Mouse (Mus musculus) neural tube, embryonic 11.5 days (tissue): ENCODE results near the gene Orai2. TPM values are rescaled to one million over a fixed set of nuclear protein-coding genes. Genes with fewer than 3 reads are reported as not detected.
"Not testable (repeated sequence)": the region's sequence is repeated elsewhere in the genome, so short reads cannot be mapped to it uniquely, and the experiment has no call there.

Experiments
- ATAC-seq: fragments of 200-750 bp; cut with Nextera tagmentation; 2 replicates; pipeline ENCODE4 v1.8.0; 2017; ENCODE audit warnings: moderate number of reproducible peaks, mild to moderate bottlenecking, moderate TSS enrichment, moderate library complexity; ENCODE audit not compliant: insufficient read depth, low FRiP score, low TSS enrichment
- DNase-seq: peaks from one replicate; pipeline ENCODE4 v3.0.0-alpha.2; 2015; ENCODE audit warnings: low spot score
- H3K27ac ChIP-seq: fragments of 300-500 bp; sonication (generic); 2 replicates; pipeline ENCODE4 v1.5.1; 2014; ENCODE audit warnings: low read depth, mild to moderate bottlenecking, low read length
- H3K27me3 ChIP-seq: fragments of 300-500 bp; sonication (generic); 2 replicates; pipeline ENCODE4 v1.6.1; 2014; ENCODE audit warnings: mild to moderate bottlenecking, low read length, mixed read lengths; ENCODE audit not compliant: control insufficient read depth, insufficient read depth
- H3K36me3 ChIP-seq: fragments of 300-500 bp; sonication (generic); 2 replicates; pipeline ENCODE4 v1.6.1; 2014; ENCODE audit warnings: mild to moderate bottlenecking, low read length, moderate library complexity, mixed read lengths; ENCODE audit not compliant: control insufficient read depth, insufficient read depth
- H3K4me1 ChIP-seq: fragments of 300-500 bp; sonication (generic); 2 replicates; pipeline ENCODE4 v1.6.1; 2014; ENCODE audit warnings: low read length, mixed read lengths; ENCODE audit not compliant: control insufficient read depth, insufficient read depth
- H3K4me2 ChIP-seq: fragments of 300-500 bp; sonication (generic); 2 replicates; pipeline ENCODE4 v1.6.1; 2014; ENCODE audit warnings: low read depth, mild to moderate bottlenecking, moderate library complexity
- H3K4me3 ChIP-seq: fragments of 300-500 bp; sonication (generic); 2 replicates; pipeline ENCODE4 v1.5.1; 2014; ENCODE audit warnings: low read depth, low read length
- H3K9ac ChIP-seq: fragments of 300-500 bp; sonication (generic); 2 replicates; pipeline ENCODE4 v1.6.1; 2014; ENCODE audit warnings: mild to moderate bottlenecking, low read length
- H3K9me3 ChIP-seq: fragments of 300-500 bp; sonication (generic); 2 replicates; pipeline ENCODE4 v1.6.1; 2016; ENCODE audit warnings: low read length; ENCODE audit not compliant: control insufficient read depth
- WGBS: fragments of 180-500 bp; shearing (Covaris S2); extraction: QIAGEN DNeasy Blood & Tissue Kit; methylation state at CpG from one replicate; pipeline ENCODE4 v1.1.7; 2014; 5-methylcytosine and 5-hydroxymethylcytosine counted together
- polyA plus RNA-seq: library from polyadenylated mRNA; unstranded; fragments of >200 nt; fragmentation: Nextera tagmentation; extraction: Ambion mirVana; gene quantifications from 2 replicates; pipeline ENCODE4 v1.2.1, GENCODE M21; 2014

The Orai2 gene
- polyA plus RNA-seq, 1 experiment from 2014 or later, result 10.6 TPM

- 1% methylated on average over 60 of the region's 60 CpGs for WGBS
- Histone ChIP-seq H3K9ac (peak within 1 kb of the TSS; percentile 77), H3K9me3 (no peaks in the 10 kb centered on the region), H3K36me3 (peaks cover 13% of the 10 kb centered on the region), H3K4me2 (peak within 1 kb of the TSS; percentile 61), H3K27me3 (no peaks in the 10 kb centered on the region), H3K4me1 (0 out of 2 replicates have a peak, but pooled peaks cover 5% of the 10 kb centered on the region), H3K27ac (no peak within 1 kb of the TSS), H3K4me3 (peak within 1 kb of the TSS; percentile 70)
- ATAC-seq (peak; percentile 86), DNase-seq (peak; percentile 96)
Observed at GRCm38 (mm10) chr5:136135571-136136291, 34.8 kb downstream of the Orai2 start, which contains the start of the genes Lrwd1 and Alkbh4. Gene Lrwd1 (minus strand): TSS chr5:136136074. Gene Alkbh4 (plus strand): TSS chr5:136136146.

- Histone ChIP-seq H3K9me3 (no peaks in the 10 kb centered on the region), H3K27ac (no peak overlapping the region), H3K4me2 (no peak overlapping the region), H3K9ac (no peak overlapping the region), H3K4me1 (peaks cover 6% of the 10 kb centered on the region), H3K36me3 (peaks cover 27% of the 10 kb centered on the region), H3K4me3 (no peak overlapping the region), H3K27me3 (no peaks in the 10 kb centered on the region)
- ATAC-seq (no peak), DNase-seq (no peak)
- 93% methylated on average over 10 of the region's 10 CpGs for WGBS
Observed at GRCm38 (mm10) chr5:136122165-136122564, 48.3 kb downstream of the Orai2 start.

- peak overlapping the region; percentile 90 for H3K4me3 ChIP-seq
- WGBS, result 0% methylated on average over 21 of the region's 22 CpGs
- peak overlapping the region; percentile 87 for H3K9ac ChIP-seq
Observed at GRCm38 (mm10) chr5:136116784-136117112, 53.8 kb downstream of the Orai2 start.

DNA sequence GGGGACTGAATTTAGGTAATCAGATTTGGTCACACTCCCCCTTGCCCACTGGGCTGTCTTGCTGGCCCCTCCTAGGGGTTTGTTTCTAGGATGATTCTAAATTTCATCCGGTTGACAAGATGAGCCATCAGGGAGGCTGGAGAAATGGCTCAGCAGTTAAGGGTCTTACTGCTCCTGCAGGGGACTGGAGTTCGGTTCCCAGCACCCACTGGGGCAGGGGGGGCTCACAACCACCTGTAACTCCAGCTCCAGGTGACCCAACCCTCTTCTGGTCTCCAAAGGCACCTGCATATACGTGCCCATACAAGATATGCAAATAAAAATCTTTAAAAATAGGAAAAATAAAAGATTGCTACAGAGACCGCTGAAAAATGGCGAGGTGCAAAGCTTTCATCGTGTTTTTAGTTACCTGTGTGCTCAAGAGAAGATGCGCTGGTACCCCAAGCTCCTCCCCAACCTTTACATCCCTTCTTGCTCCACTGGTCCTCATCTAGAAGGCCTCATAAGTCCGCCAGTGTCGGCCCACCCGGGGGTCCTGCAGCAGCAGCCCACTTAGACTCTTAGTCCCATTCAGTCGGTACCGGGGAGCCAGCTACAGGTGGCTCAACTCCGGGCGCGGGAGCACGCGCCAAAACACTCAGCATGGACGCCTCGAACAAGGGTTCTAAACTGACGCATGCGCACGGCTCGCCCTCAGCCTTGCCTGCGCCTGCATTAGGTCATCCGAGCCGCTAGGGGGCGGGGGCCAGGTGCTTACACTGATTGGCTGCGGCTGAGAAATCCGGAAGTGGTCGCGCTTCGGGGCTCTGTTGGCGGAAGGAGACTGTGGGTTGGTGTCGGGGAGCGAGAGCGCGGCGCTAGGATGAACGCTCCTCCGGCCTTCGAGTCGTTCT, 54.4 kb downstream of the Orai2 start, which contains the start of gene Polr2j:
Gene Polr2j (plus strand): TSS at position 741 of the 893 bp plus-strand sequence.
- DNase-seq, result peak; percentile 98
- WGBS, result 3% methylated on average over 42 of the region's 42 CpGs
- Histone ChIP-seq H3K27me3 (no peaks in the 10 kb centered on the region), H3K4me2 (peak within 1 kb of the TSS; percentile 71), H3K4me3 (peak within 1 kb of the TSS; percentile 90), H3K9me3 (no peaks in the 10 kb centered on the region), H3K4me1 (peaks cover 14% of the 10 kb centered on the region), H3K9ac (peak within 1 kb of the TSS; percentile 87), H3K36me3 (peaks cover 6% of the 10 kb centered on the region), H3K27ac (0 out of 2 replicates have a peak within 1 kb of the TSS, but pooled peaks have one; percentile 27)
- ATAC-seq, result peak; percentile 90

More at GRCm38 (mm10) chr5:136116784-136117112, 53.8 kb downstream of the Orai2 start:
- Histone ChIP-seq H3K27ac (0 out of 2 replicates have a peak overlapping the region, but pooled peaks have one; percentile 27), H3K36me3 (peaks cover 6% of the 10 kb centered on the region), H3K27me3 (no peaks in the 10 kb centered on the region), H3K4me1 (peaks cover 14% of the 10 kb centered on the region), H3K9me3 (no peaks in the 10 kb centered on the region), H3K4me2 (peak overlapping the region; percentile 71)
- ATAC-seq (peak; percentile 64), DNase-seq (no peak)

DNA sequence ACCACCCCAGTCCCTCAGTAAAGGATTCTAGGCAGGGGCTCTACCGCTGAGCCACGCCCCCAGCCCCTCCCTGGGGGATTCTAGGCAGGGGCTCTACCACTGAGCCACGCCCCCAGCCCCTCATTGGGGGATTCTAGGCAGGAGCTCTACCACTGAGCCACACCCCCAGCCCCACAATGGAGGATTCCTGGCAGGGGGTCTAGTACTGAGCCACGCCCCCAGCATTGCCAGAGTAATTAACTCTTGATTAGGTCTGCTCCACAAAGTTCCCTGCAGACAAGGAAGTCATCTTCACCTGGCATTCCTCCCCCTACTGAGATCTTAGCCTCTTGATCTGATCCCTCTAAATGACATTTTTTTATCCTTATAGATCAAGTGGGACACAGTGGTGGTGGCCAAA, 57.0 kb downstream of the Orai2 start:
- H3K27ac ChIP-seq, H3K9ac ChIP-seq, H3K36me3 ChIP-seq, H3K4me2 ChIP-seq, H3K4me3 ChIP-seq, H3K27me3 ChIP-seq, DNase-seq, H3K9me3 ChIP-seq, ATAC-seq: not testable (repeated sequence)
- WGBS, result 45% methylated on average over 4 of the region's 4 CpGs
- H3K4me1 ChIP-seq, result peaks cover 14% of the 10 kb centered on the region

GRCm38 (mm10) chr5:136109042-136109441, 61.5 kb downstream of the Orai2 start:
- Histone ChIP-seq H3K4me2 (no peak overlapping the region), H3K4me3 (no peak overlapping the region), H3K4me1 (no peaks in the 10 kb centered on the region), H3K9ac (no peak overlapping the region), H3K27me3 (no peaks in the 10 kb centered on the region), H3K9me3 (no peaks in the 10 kb centered on the region), H3K36me3 (no peaks in the 10 kb centered on the region), H3K27ac (no peak overlapping the region)
- ATAC-seq (no peak), DNase-seq (no peak)
- 93% methylated on average over 3 of the region's 3 CpGs for WGBS

DNA sequence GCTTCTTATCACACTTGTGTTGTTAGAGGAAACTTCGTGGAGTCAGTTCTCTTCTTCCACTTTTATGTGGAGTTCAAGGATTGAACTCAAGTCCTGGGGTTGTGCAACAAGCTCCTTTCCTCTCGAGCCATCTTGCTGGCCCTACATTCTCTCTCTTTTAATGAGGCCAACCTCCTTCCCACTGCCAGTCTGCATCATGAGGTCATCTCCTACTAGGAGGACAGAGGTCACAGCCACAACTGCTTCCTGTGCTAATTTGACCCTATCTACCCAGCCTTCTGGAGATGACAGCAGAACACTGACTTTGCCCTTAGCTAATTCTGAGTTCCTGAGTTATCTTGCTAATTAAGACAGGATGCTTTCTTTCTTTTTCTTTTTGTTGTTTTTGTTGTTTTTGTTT, 62.0 kb downstream of the Orai2 start:
- WGBS, result 60% methylated on average over 2 of the region's 2 CpGs
- no peak overlapping the region for H3K27ac ChIP-seq
- no peak overlapping the region for H3K4me2 ChIP-seq
- H3K36me3 ChIP-seq, result no peaks in the 10 kb centered on the region
- H3K4me3 ChIP-seq, result no peak overlapping the region
- ATAC-seq, result no peak
- H3K4me1 ChIP-seq, result no peaks in the 10 kb centered on the region
- H3K9ac ChIP-seq, result no peak overlapping the region
- H3K9me3 ChIP-seq, result no peaks in the 10 kb centered on the region
- no peaks in the 10 kb centered on the region for H3K27me3 ChIP-seq
- DNase-seq, result no peak

- no peak overlapping the region for H3K27ac ChIP-seq
- no peak overlapping the region for H3K4me2 ChIP-seq
- H3K4me1 ChIP-seq, result peaks cover 3% of the 10 kb centered on the region; the same call in 1 of the 2 replicates
- WGBS, result 91% methylated on average over 5 of the region's 5 CpGs
- H3K4me3 ChIP-seq, result no peak overlapping the region
- DNase-seq, result peak; percentile 20
- no peak overlapping the region for H3K9ac ChIP-seq
- no peaks in the 10 kb centered on the region for H3K36me3 ChIP-seq
- H3K27me3 ChIP-seq, result peaks cover 2% of the 10 kb centered on the region; the same call in 1 of the 2 replicates
- H3K9me3 ChIP-seq, result no peaks in the 10 kb centered on the region
- ATAC-seq, result no peak
Observed at GRCm38 (mm10) chr5:136104511-136104910, 66.0 kb downstream of the Orai2 start.
